Mouse (Mus musculus): ENCODE measurements at regions not wholly inside any gene's neighbourhood (a gene's known extent, or its start where the extent isn't known, plus 50 kb on each side); places are given as distances from the start of the nearest gene placed in this dataset.

DNA sequence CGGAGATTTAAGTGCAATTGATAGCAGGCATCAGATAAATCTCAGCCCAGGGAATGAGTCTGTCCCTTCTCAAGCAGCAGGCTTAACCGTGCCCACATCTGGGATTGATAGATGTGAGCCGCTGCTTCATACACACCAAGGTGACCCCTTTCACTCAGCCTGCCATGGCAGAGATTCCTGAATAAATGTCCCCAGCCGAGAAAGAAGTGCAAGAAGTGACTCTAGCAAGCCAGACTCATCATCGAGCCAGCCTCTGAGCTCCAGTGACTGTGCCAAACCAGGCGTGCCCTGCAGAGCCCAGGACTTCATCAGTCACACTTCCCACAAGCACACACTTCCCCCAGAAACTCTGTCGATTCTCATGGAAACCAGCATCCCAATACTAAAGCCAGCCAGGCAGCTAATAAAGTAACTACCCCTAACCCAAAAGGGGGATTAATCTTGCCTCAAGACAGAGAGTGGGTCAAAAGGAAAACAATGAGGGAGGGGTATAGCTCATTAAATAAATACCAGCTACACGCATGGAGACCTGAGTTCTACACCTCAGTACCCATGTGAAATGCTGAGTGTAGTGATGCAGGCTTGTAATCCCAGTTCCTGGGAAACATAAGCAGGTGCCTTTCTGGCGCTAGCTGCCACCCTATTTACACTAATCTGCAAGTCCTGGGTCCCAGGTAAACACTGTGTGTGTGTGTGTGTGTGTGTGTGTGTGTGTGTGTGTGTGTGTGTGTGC is 231.5 kb upstream of the Noct start:
- no peak overlapping the region for H3K4me3 ChIP-seq (ENCODE audit: insufficient read depth, low read length)
- TF ChIP-seq POLR2A (IDR thresholded peaks at IDR 0.05; ENCODE audit: extremely low read depth, insufficient read depth, low read length): no peak
- no peak for TF ChIP-seq CTCF (IDR thresholded peaks at IDR 0.05; ENCODE audit: extremely low read depth, insufficient read depth, low read length)
- peaks cover 3% of the 10 kb centered on the region; the same call in 1 of the 2 replicates for H3K4me1 ChIP-seq (ENCODE audit: control insufficient read depth, insufficient read depth, low read length)
- no peak overlapping the region for H3K27ac ChIP-seq (ENCODE audit: insufficient read depth, low read length)

GRCm38 (mm10) chr3:50999745-51000144 is 224.5 kb upstream of the Noct start:
- TF ChIP-seq CTCF (IDR thresholded peaks at IDR 0.05; ENCODE audit: extremely low read depth, insufficient read depth, low read length) (no peak), POLR2A (IDR thresholded peaks at IDR 0.05; ENCODE audit: extremely low read depth, insufficient read depth, low read length) (no peak)
- Histone ChIP-seq H3K4me1 (ENCODE audit: control insufficient read depth, insufficient read depth, low read length) (no peaks in the 10 kb centered on the region), H3K27ac (ENCODE audit: insufficient read depth, low read length) (no peak overlapping the region), H3K4me3 (ENCODE audit: insufficient read depth, low read length) (no peak overlapping the region)

DNA sequence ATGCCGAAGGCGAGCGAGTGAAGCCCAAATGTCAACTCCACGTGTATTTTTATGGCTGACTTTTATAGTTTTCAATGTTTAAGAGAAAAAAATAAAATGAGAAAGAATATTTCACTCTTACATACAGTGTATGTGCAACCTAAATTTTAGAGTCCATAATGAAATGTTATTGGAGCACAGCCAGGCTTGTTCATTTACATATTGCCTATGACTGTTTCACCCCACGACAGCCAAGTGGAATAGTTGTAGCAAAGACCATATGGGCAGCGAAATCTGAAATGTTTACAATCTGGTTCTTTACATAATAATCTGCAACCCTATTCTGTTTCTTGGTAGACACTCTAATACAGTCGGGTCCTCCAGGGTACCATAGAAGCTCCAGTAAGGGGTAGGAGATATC is 223.3 kb upstream of the Noct start:
- TF ChIP-seq CTCF (IDR thresholded peaks at IDR 0.05; ENCODE audit: extremely low read depth, insufficient read depth, low read length): no peak
- TF ChIP-seq POLR2A (IDR thresholded peaks at IDR 0.05; ENCODE audit: extremely low read depth, insufficient read depth, low read length): no peak
- Histone ChIP-seq H3K27ac (ENCODE audit: insufficient read depth, low read length) (no peak overlapping the region), H3K4me3 (ENCODE audit: insufficient read depth, low read length) (no peak overlapping the region)

GRCm38 (mm10) chr3:51002662-51003061 is 221.6 kb upstream of the Noct start:
- no peak overlapping the region for H3K4me3 ChIP-seq (ENCODE audit: insufficient read depth, low read length)
- no peak overlapping the region for H3K27ac ChIP-seq (ENCODE audit: insufficient read depth, low read length)
- H3K4me1 ChIP-seq (ENCODE audit: control insufficient read depth, insufficient read depth, low read length): no peaks in the 10 kb centered on the region
- TF ChIP-seq POLR2A (IDR thresholded peaks at IDR 0.05; ENCODE audit: extremely low read depth, insufficient read depth, low read length): no peak
- no peak for TF ChIP-seq CTCF (IDR thresholded peaks at IDR 0.05; ENCODE audit: extremely low read depth, insufficient read depth, low read length)

More for the DNA sequence above, 223.3 kb upstream of the Noct start:
- H3K4me1 ChIP-seq (ENCODE audit: control insufficient read depth, insufficient read depth, low read length): no peaks in the 10 kb centered on the region

- H3K27ac ChIP-seq (ENCODE audit: insufficient read depth, low read length): no peak overlapping the region
- H3K4me1 ChIP-seq (ENCODE audit: control insufficient read depth, insufficient read depth, low read length): no peaks in the 10 kb centered on the region
- H3K4me3 ChIP-seq (ENCODE audit: insufficient read depth, low read length): no peak overlapping the region
- TF ChIP-seq CTCF (IDR thresholded peaks at IDR 0.05; ENCODE audit: extremely low read depth, insufficient read depth, low read length) (no peak), POLR2A (IDR thresholded peaks at IDR 0.05; ENCODE audit: extremely low read depth, insufficient read depth, low read length) (no peak)
Measured at GRCm38 (mm10) chr3:51003506-51004170, 220.6 kb upstream of the Noct start.

DNA sequence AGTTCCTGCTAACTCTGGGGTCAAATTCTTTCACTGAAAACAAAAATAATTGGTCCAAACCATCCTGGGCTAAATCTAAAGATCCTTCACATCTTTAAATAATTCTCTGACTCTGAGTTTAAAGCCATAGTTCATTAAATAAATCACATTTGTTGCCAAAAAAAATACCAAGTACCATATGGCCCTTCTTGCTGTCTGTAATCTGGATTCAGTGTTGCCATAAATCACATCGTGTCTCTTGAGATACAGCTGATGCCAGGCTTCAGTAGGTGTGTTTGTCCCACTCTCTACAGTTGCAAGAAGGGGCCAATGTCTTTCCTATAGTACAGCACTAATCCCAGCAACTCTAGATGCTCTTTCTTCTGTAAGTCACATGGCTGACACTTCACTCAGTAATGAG is 220.0 kb upstream of the Noct start:
- H3K4me3 ChIP-seq (ENCODE audit: insufficient read depth, low read length): no peak overlapping the region
- no peak overlapping the region for H3K27ac ChIP-seq (ENCODE audit: insufficient read depth, low read length)
- H3K4me1 ChIP-seq (ENCODE audit: control insufficient read depth, insufficient read depth, low read length): no peaks in the 10 kb centered on the region
- TF ChIP-seq CTCF (IDR thresholded peaks at IDR 0.05; ENCODE audit: extremely low read depth, insufficient read depth, low read length): no peak
- no peak for TF ChIP-seq POLR2A (IDR thresholded peaks at IDR 0.05; ENCODE audit: extremely low read depth, insufficient read depth, low read length)

- H3K27ac ChIP-seq (ENCODE audit: insufficient read depth, low read length): no peak overlapping the region
- no peak overlapping the region for H3K4me3 ChIP-seq (ENCODE audit: insufficient read depth, low read length)
- 0 out of 2 replicates have a peak, but pooled peaks cover 2% of the 10 kb centered on the region for H3K4me1 ChIP-seq (ENCODE audit: control insufficient read depth, insufficient read depth, low read length)
- no peak for TF ChIP-seq POLR2A (IDR thresholded peaks at IDR 0.05; ENCODE audit: extremely low read depth, insufficient read depth, low read length)
- no peak for TF ChIP-seq CTCF (IDR thresholded peaks at IDR 0.05; ENCODE audit: extremely low read depth, insufficient read depth, low read length)
Measured at GRCm38 (mm10) chr3:51009098-51009497, 215.1 kb upstream of the Noct start.

- H3K27ac ChIP-seq (ENCODE audit: insufficient read depth, low read length): no peak overlapping the region
Measured at GRCm38 (mm10) chr3:51019650-51020346, 204.4 kb upstream of the Noct start.

GRCm38 (mm10) chr3:51024655-51025054 is 199.6 kb upstream of the Noct start:
- Histone ChIP-seq H3K27ac (ENCODE audit: insufficient read depth, low read length) (no peak overlapping the region), H3K4me3 (ENCODE audit: insufficient read depth, low read length) (no peak overlapping the region), H3K4me1 (ENCODE audit: control insufficient read depth, insufficient read depth, low read length) (no peaks in the 10 kb centered on the region)
- TF ChIP-seq CTCF (IDR thresholded peaks at IDR 0.05; ENCODE audit: extremely low read depth, insufficient read depth, low read length): no peak
- TF ChIP-seq POLR2A (IDR thresholded peaks at IDR 0.05; ENCODE audit: extremely low read depth, insufficient read depth, low read length): no peak

More at GRCm38 (mm10) chr3:51019650-51020346, 204.4 kb upstream of the Noct start:
- Histone ChIP-seq H3K4me3 (ENCODE audit: insufficient read depth, low read length) (no peak overlapping the region), H3K4me1 (ENCODE audit: control insufficient read depth, insufficient read depth, low read length) (no peaks in the 10 kb centered on the region)
- TF ChIP-seq POLR2A (IDR thresholded peaks at IDR 0.05; ENCODE audit: extremely low read depth, insufficient read depth, low read length) (no peak), CTCF (IDR thresholded peaks at IDR 0.05; ENCODE audit: extremely low read depth, insufficient read depth, low read length) (no peak)

Measured in cortical plate, adult 2 months (tissue).